Mouse (Mus musculus): ENCODE results near the gene Gm11444. TPM values are rescaled to one million over a fixed set of nuclear protein-coding genes. Genes with fewer than 3 reads are reported as not detected.

The Gm11444 gene
- polyA plus RNA-seq, 1 experiment from 2014 or later: not detected

DNA sequence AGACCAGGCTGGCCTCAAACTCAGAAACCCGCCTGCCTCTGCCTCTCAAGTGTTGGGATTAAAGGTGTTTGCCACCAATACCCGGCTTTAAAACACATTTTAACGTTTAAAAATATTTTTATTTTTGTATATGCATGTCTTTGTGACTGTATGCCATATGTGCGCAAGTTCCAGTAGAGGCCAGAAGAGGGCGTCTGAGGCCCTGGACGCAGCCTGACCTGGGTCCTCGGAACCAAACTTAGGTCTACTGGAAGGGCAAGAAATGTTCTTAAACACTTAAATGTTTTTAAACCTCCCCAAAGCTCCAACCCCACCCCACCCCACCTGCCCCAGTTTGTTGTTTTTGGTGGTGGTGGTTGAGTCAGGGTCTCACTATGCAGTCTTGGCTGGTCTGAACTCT, 14.2 kb upstream of the Gm11444 start:
- Histone ChIP-seq H3K4me2 (ENCODE audit: low read length) (no peak overlapping the region), H3K4me3 (replicated peaks; ENCODE audit: low read depth, low read length) (no peak overlapping the region), H3K9ac (ENCODE audit: low read depth, low read length) (no peak overlapping the region), H3K27ac (no peak overlapping the region), H3K27me3 (ENCODE audit: insufficient read depth, low read length) (no peaks in the 10 kb centered on the region), H3K9me3 (replicated peaks; ENCODE audit: low read length) (no peaks in the 10 kb centered on the region), H3K4me1 (replicated peaks; ENCODE audit: insufficient read depth, low read length) (no peaks in the 10 kb centered on the region), H3K36me3 (ENCODE audit: insufficient read depth, low read length) (no peaks in the 10 kb centered on the region)
- ATAC-seq (replicated peaks; ENCODE audit: low FRiP score, low read depth) (no peak), DNase-seq (ENCODE audit: low spot score) (no peak)
- 40% methylated on average over 7 of the region's 7 CpGs for WGBS
- peak; percentile 65 for TF ChIP-seq CTCF (IDR thresholded peaks at IDR 0.05; ENCODE audit: low read depth)

DNA sequence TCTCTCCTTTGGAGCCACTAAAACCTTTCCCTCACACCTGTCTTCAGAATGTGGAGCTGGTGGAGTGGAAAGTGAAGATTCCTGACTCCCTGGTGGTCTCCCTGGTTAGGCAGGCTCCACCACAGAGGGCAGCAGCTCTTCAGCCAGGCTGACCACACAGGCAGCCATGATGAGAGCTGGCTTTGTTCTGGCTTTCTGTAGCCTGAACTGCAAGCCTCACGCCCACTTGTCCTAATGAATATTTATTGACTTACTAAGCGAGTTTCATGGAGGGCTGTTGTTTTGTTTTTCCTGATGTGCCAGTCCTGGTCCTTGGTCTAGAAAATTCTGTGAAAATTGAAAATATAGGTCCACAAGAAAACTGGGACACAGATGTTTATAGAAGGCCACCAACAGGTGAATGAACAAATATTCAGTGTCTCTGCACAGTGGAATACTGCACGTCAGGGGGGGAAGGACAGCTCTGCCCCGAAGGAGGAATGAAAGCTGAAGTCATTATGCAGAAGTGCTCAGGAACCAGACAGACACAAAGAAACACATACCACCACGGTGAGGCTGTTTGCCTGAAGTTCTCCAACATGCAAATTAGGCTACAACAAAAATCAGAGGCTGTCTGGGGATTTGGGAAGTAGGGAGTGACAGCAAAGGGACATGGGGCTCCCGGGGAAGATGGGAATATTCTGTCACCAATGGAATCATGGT, 8.0 kb upstream of the Gm11444 start:
- Histone ChIP-seq H3K4me1 (replicated peaks; ENCODE audit: insufficient read depth, low read length) (no peaks in the 10 kb centered on the region), H3K9me3 (replicated peaks; ENCODE audit: low read length) (no peaks in the 10 kb centered on the region), H3K4me2 (ENCODE audit: low read length) (no peak overlapping the region), H3K36me3 (ENCODE audit: insufficient read depth, low read length) (no peaks in the 10 kb centered on the region), H3K27ac (no peak overlapping the region), H3K27me3 (ENCODE audit: insufficient read depth, low read length) (no peaks in the 10 kb centered on the region), H3K4me3 (replicated peaks; ENCODE audit: low read depth, low read length) (no peak overlapping the region), H3K9ac (ENCODE audit: low read depth, low read length) (no peak overlapping the region)
- WGBS: 29% methylated on average over 6 of the region's 6 CpGs
- DNase-seq (ENCODE audit: low spot score): no peak
- no peak for TF ChIP-seq CTCF (IDR thresholded peaks at IDR 0.05; ENCODE audit: low read depth)
- no peak for ATAC-seq (replicated peaks; ENCODE audit: low FRiP score, low read depth)

DNA sequence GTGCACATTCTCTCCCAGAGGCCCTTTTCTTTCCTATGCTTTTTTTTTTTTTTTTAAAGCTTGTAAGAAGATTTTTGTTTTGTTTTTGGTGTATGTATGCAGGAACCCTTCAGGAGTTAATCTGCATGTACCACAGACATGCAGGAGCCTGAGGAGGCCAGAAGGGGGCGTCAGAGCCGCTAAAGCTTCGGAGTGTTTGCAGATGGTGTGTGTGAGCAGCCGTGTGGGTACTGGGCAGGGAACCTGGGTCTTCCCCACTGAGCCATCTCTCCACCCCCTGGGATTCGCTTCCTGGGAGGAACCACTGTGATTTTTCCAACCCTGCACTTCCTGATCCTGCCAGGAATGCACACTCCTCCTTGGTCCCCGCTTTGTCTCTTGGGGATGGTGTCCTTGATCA, 625 bp upstream of the Gm11444 start:
- 46% methylated on average over 6 of the region's 6 CpGs for WGBS
- H3K4me3 ChIP-seq (replicated peaks; ENCODE audit: low read depth, low read length): no peak overlapping the region
- H3K4me1 ChIP-seq (replicated peaks; ENCODE audit: insufficient read depth, low read length): peaks cover 8% of the 10 kb centered on the region; the same call in 1 of the 2 replicates
- peak; percentile 48; the same call in 1 of the 2 replicates for TF ChIP-seq CTCF (IDR thresholded peaks at IDR 0.05; ENCODE audit: low read depth)
- no peak overlapping the region for H3K9ac ChIP-seq (ENCODE audit: low read depth, low read length)
- H3K27me3 ChIP-seq (ENCODE audit: insufficient read depth, low read length): no peaks in the 10 kb centered on the region
- no peak for ATAC-seq (replicated peaks; ENCODE audit: low FRiP score, low read depth)
- no peak for DNase-seq (ENCODE audit: low spot score)
- H3K36me3 ChIP-seq (ENCODE audit: insufficient read depth, low read length): no peaks in the 10 kb centered on the region
- no peaks in the 10 kb centered on the region for H3K9me3 ChIP-seq (replicated peaks; ENCODE audit: low read length)
- no peak overlapping the region for H3K4me2 ChIP-seq (ENCODE audit: low read length)
- no peak overlapping the region for H3K27ac ChIP-seq

DNA sequence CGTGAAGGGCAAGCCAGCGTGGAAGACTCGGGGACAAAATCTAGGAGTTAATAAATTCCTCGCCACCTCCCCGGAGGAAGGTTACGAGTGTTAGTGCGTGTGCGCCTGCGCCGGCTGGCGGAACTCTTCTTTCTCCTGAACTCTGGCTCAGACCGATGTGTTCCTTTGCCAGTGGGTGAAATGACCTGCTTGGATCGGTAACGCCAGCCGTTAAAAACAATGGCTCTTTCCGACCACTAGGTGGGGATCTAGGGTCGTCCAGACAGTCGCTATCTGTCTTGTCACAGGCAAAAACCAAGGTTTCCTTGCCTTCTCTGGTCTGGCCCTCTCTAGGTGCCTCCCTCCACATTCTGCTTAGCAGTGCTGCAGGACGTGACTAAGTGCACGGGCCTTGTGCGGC, 1.1 kb downstream of the Gm11444 start:
- DNase-seq (ENCODE audit: low spot score): peak; percentile 93
- no peaks in the 10 kb centered on the region for H3K27me3 ChIP-seq (ENCODE audit: insufficient read depth, low read length)
- H3K4me3 ChIP-seq (replicated peaks; ENCODE audit: low read depth, low read length): no peak overlapping the region
- no peak overlapping the region for H3K9ac ChIP-seq (ENCODE audit: low read depth, low read length)
- no peaks in the 10 kb centered on the region for H3K36me3 ChIP-seq (ENCODE audit: insufficient read depth, low read length)
- H3K4me2 ChIP-seq (ENCODE audit: low read length): peak overlapping the region; percentile 46
- no peak overlapping the region for H3K27ac ChIP-seq
- no peaks in the 10 kb centered on the region for H3K9me3 ChIP-seq (replicated peaks; ENCODE audit: low read length)
- ATAC-seq (replicated peaks; ENCODE audit: low FRiP score, low read depth): 0 out of 2 replicates have a peak, but pooled peaks have one; percentile 15
- TF ChIP-seq CTCF (IDR thresholded peaks at IDR 0.05; ENCODE audit: low read depth): peak; percentile 93
- 3% methylated on average over 21 of the region's 21 CpGs for WGBS
- peaks cover 12% of the 10 kb centered on the region; the same call in 1 of the 2 replicates for H3K4me1 ChIP-seq (replicated peaks; ENCODE audit: insufficient read depth, low read length)

DNA sequence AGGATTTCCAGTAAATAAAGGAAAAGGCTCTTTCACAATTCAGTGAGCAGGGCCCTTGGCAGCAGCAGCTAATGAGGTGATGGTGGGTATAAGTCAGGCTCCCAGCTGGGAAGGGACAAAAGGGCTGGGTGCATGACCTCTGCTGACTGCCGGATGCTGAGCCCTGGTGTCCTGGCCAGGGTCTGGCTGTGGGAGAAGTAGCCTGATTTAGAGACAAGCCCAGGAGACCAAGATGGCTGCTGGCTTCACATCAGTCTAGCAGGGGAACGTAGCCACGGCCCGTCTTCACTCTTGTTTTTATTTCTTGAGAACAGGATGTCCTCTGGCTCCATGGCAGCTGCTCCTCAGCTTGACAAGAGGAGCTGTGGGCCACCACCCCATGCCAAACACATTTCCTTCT, 3.6 kb downstream of the Gm11444 start:
- H3K4me2 ChIP-seq (ENCODE audit: low read length): no peak overlapping the region

DNA sequence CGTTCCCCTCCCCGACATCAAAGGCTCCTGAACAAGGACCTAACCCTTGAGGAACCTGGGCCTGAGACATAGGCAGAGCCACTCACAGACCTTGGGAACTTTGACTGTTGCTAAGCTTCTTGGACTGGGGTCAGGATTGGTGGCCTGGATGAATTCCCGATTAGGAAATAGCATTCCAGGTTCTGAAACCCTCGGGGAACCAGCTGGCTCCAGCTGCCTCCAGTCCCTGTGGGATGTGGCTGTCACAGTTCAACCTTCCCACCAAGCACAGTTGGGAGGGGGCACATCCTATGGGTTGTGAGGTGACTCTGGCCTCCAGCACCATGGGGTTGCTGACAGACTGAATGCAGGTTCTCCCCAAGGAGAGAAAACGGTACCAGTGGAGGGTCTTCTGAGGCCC, 4.2 kb downstream of the Gm11444 start:
- Histone ChIP-seq H3K36me3 (ENCODE audit: insufficient read depth, low read length) (no peaks in the 10 kb centered on the region), H3K4me2 (ENCODE audit: low read length) (no peak overlapping the region), H3K27me3 (ENCODE audit: insufficient read depth, low read length) (no peaks in the 10 kb centered on the region), H3K9me3 (replicated peaks; ENCODE audit: low read length) (no peaks in the 10 kb centered on the region), H3K4me1 (replicated peaks; ENCODE audit: insufficient read depth, low read length) (peaks cover 20% of the 10 kb centered on the region; the same call in 1 of the 2 replicates), H3K9ac (ENCODE audit: low read depth, low read length) (no peak overlapping the region), H3K4me3 (replicated peaks; ENCODE audit: low read depth, low read length) (no peak overlapping the region), H3K27ac (peak overlapping the region; percentile 79)
- 34% methylated on average over 5 of the region's 5 CpGs for WGBS
- DNase-seq (ENCODE audit: low spot score): peak; percentile 61
- no peak for ATAC-seq (replicated peaks; ENCODE audit: low FRiP score, low read depth)
- TF ChIP-seq CTCF (IDR thresholded peaks at IDR 0.05; ENCODE audit: low read depth): no peak

More for the DNA sequence above, 3.6 kb downstream of the Gm11444 start:
- Histone ChIP-seq H3K27me3 (ENCODE audit: insufficient read depth, low read length) (no peaks in the 10 kb centered on the region), H3K36me3 (ENCODE audit: insufficient read depth, low read length) (no peaks in the 10 kb centered on the region), H3K4me3 (replicated peaks; ENCODE audit: low read depth, low read length) (no peak overlapping the region), H3K27ac (peak overlapping the region; percentile 79), H3K9me3 (replicated peaks; ENCODE audit: low read length) (no peaks in the 10 kb centered on the region), H3K4me1 (replicated peaks; ENCODE audit: insufficient read depth, low read length) (peaks cover 20% of the 10 kb centered on the region; the same call in 1 of the 2 replicates), H3K9ac (ENCODE audit: low read depth, low read length) (no peak overlapping the region)
- DNase-seq (ENCODE audit: low spot score): peak; percentile 37
- no peak for TF ChIP-seq CTCF (IDR thresholded peaks at IDR 0.05; ENCODE audit: low read depth)
- no peak for ATAC-seq (replicated peaks; ENCODE audit: low FRiP score, low read depth)
- 35% methylated on average over 4 of the region's 4 CpGs for WGBS

All from kidney, postnatal 0 days (tissue).